Mouse (Mus musculus) liver, adult 2 months (tissue): ENCODE results near the gene Tanc1.

ENCODE experiments used
- CTCF ChIP-seq: fragments of 200-500 bp; IDR thresholded peaks from 2 replicates; pipeline ENCODE4 v1.5.1; 2011; ENCODE audit warnings: low read depth, low read length, control low read depth
- POLR2A ChIP-seq: fragments of 200-500 bp; IDR thresholded peaks from 2 replicates; pipeline ENCODE4 v1.6.1; 2011; ENCODE audit warnings: low read length, control low read depth; ENCODE audit not compliant: insufficient read depth; ENCODE audit errors: extremely low read depth

DNA sequence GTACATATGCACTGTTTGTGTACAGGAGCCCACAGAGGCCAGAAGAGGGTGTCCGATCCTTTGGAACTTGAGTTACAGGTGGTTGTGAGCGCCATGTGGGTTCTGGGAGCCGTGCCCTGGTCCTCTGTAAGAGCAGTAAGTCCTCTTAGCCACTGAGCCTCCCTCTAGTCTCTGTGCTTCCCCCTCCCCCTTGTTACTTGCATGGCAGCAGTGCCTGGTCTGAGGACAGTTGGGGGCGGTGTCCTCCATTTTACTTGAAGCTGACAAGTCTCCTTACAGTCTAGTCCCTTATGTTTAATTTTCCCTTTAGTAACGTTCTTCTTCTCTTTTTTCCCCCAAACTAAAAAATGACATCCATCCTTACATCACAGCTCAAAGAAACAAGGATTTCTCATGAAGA, 8.8 kb downstream of the Tanc1 start:
- TF ChIP-seq CTCF (no peak), POLR2A (no peak)
